Mouse (Mus musculus): Measurements from ENCODE around the gene Ppef1. TPM values are rescaled to one million over a fixed set of nuclear protein-coding genes. Genes with fewer than 3 reads are reported as not detected.

Ppef1 gene
- polyA plus RNA-seq (2017; shearing (Covaris generic)): not detected

DNA sequence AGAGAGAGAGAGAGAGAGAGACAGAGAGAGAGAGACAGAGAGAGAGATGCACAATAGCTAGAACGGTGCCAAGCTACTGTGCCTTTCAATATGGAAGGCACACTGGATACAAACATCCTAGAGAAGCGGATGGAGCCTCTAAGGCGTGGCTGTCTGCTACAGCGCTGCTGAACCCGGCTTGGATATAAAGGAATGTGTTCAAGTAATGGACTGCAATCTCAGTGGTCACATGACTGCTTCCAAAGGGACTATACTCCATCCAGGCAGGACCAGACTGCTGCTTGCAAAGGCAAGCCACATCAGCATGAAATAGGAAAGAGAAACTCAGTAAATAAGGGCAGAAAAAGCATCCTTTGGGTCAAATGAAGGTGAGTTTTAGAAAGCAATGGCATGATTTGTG lies at the start of gene Ppef1:
Gene Ppef1, minus strand, starts transcription at position 116 of the 400 bp plus-strand sequence.

GRCm38 (mm10) chrX:160767713-160768112 lies 32.1 kb upstream of the Ppef1 start, which contains the start of gene Rs1:
TSS of gene Rs1 (plus strand) at chrX:160768013.

Other genes with a start within 250 kb of the Ppef1 start
- 16.9 TPM for gene Phka2, start 233.6 kb downstream of the Ppef1 start, polyA plus RNA-seq (2017; shearing (Covaris generic))
- not detected for gene Rs1, start 32.2 kb upstream of the Ppef1 start, polyA plus RNA-seq (2017; shearing (Covaris generic))
- not detected for gene Gja6, start 171.3 kb upstream of the Ppef1 start, polyA plus RNA-seq (2017; shearing (Covaris generic))

All from CD4-positive, CD25-positive, alpha-beta regulatory T cell (primary cell).